31 mouse cellular contexts compared by ENCODE assay signal in the genomic region with DNA sequence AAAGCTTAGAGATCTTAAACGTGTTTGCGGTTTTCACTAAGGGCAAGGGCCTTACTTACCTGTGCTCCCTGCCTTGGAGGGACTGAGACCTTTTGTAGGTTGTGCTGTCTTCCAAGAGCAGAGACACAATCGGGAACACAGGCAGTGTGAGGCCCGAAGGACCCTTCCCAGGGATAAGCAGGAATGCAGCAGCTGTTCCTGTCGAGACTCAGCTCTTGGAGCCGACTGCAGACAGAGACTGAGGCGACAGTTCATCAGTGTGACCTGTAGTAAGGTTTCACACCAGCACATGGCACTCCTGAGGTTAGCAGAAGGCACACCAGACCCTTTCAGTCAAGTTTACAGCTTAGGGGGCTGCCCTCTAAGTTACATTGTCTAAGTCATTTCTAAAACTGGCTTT. TPM values are rescaled to one million over a fixed set of nuclear protein-coding genes. Genes with fewer than 3 reads are reported as not detected.
DNase-seq lines count a peak whose midpoint lies in the region; ATAC-seq and TF ChIP-seq lines count a peak whose summit lies in the region.
"Had no signal": no experiment of that assay in that cellular context is flagged by ENCODE, and none has a peak within 500 bp of the region (broad histone marks: within the 10 kb centered on the region; RNA-seq: fewer than 3 reads in every experiment).

No protein-coding gene starts in this region.

- TF ChIP-seq POLR2A in kidney, adult 2 months (IDR thresholded peaks at IDR 0.05; ENCODE audit: low read depth, low read length): no peak

- H3K27ac ChIP-seq in kidney, adult 2 months (ENCODE audit: insufficient read depth, low read depth, low read length): peak overlapping the region; percentile 25; the same call in 1 of the 2 replicates
- H3K27ac ChIP-seq in kidney, embryonic 16.5 days (ENCODE audit: low read length): peak overlapping the region; percentile 69
- H3K27ac ChIP-seq in midbrain, embryonic 11.5 days (ENCODE audit: low read depth, low read length): no peak overlapping the region
- no peak overlapping the region for H3K27ac ChIP-seq in midbrain, embryonic 13.5 days
- H3K27ac ChIP-seq: embryonic facial prominence, embryonic 12.5 days; embryonic facial prominence, embryonic 15.5 days; forebrain, embryonic 10.5 days; forebrain, embryonic 12.5 days had no signal

- no peak for ATAC-seq in kidney, embryonic 16.5 days (ENCODE audit: low FRiP score, low TSS enrichment)
- ATAC-seq in midbrain, embryonic 11.5 days (ENCODE audit: low FRiP score): no peak
- no peak for ATAC-seq in midbrain, embryonic 13.5 days
- ATAC-seq: forebrain, embryonic 14.5 days; forebrain, embryonic 16.5 days had no signal

- no peak overlapping the region for H3K9ac ChIP-seq in kidney, embryonic 16.5 days (replicated peaks; ENCODE audit: low read length)
- H3K9ac ChIP-seq in midbrain, embryonic 11.5 days (ENCODE audit: low read length): no peak overlapping the region
- no peak overlapping the region for H3K9ac ChIP-seq in midbrain, embryonic 13.5 days (replicated peaks)
- H3K9ac ChIP-seq: embryonic facial prominence, embryonic 12.5 days; embryonic facial prominence, embryonic 15.5 days; forebrain, embryonic 12.5 days had no signal

- peaks cover 34% of the 10 kb centered on the region for H3K36me3 ChIP-seq in kidney, adult 2 months (ENCODE audit: control insufficient read depth, insufficient read depth, low read length)
- H3K36me3 ChIP-seq in kidney, embryonic 16.5 days (ENCODE audit: insufficient read depth, low read length): peaks cover 44% of the 10 kb centered on the region
- H3K36me3 ChIP-seq in midbrain, embryonic 11.5 days (ENCODE audit: control insufficient read depth, insufficient read depth, low read length): peaks cover 14% of the 10 kb centered on the region
- H3K36me3 ChIP-seq in midbrain, embryonic 13.5 days: peaks cover 86% of the 10 kb centered on the region

- peaks cover 11% of the 10 kb centered on the region for H3K4me1 ChIP-seq in kidney, adult 2 months (ENCODE audit: control insufficient read depth, insufficient read depth, low read length)
- no peaks in the 10 kb centered on the region for H3K4me1 ChIP-seq in kidney, embryonic 16.5 days (ENCODE audit: insufficient read depth, low read length)
- no peaks in the 10 kb centered on the region for H3K4me1 ChIP-seq in midbrain, embryonic 11.5 days (ENCODE audit: control insufficient read depth, insufficient read depth, low read length)
- no peaks in the 10 kb centered on the region for H3K4me1 ChIP-seq in midbrain, embryonic 13.5 days (replicated peaks)
- H3K4me1 ChIP-seq: embryonic facial prominence, embryonic 12.5 days; embryonic facial prominence, embryonic 15.5 days; forebrain, embryonic 10.5 days; forebrain, embryonic 12.5 days had no signal

- TF ChIP-seq CTCF in kidney, adult 2 months (conservative IDR thresholded peaks at IDR 0.05; ENCODE audit: insufficient read depth, insufficient read length, low read depth, low read length): no peak

- H3K27me3 ChIP-seq in kidney, adult 2 months (replicated peaks; ENCODE audit: control insufficient read depth, insufficient read depth, low read length): no peaks in the 10 kb centered on the region
- H3K27me3 ChIP-seq in kidney, embryonic 16.5 days (ENCODE audit: insufficient read depth, low read length): no peaks in the 10 kb centered on the region
- no peaks in the 10 kb centered on the region for H3K27me3 ChIP-seq in midbrain, embryonic 11.5 days (ENCODE audit: control insufficient read depth, insufficient read depth, low read length)
- H3K27me3 ChIP-seq in midbrain, embryonic 13.5 days: no peaks in the 10 kb centered on the region
- H3K27me3 ChIP-seq: embryonic facial prominence, embryonic 12.5 days; embryonic facial prominence, embryonic 15.5 days; forebrain, embryonic 12.5 days had no signal

- H3K4me2 ChIP-seq in kidney, embryonic 16.5 days (replicated peaks; ENCODE audit: low read depth, low read length): no peak overlapping the region
- no peak overlapping the region for H3K4me2 ChIP-seq in midbrain, embryonic 11.5 days
- H3K4me2 ChIP-seq in midbrain, embryonic 13.5 days (replicated peaks): no peak overlapping the region
- H3K4me2 ChIP-seq: embryonic facial prominence, embryonic 12.5 days; embryonic facial prominence, embryonic 15.5 days; forebrain, embryonic 12.5 days had no signal

- DNase-seq in heart, adult 11 months: peak; percentile 78
- no peak for DNase-seq in heart, adult 8-10 months (ENCODE audit: low spot score)
- no peak for DNase-seq in kidney, adult 2 months
- no peak for DNase-seq in kidney, adult 8-10 months
- no peak for DNase-seq in kidney, adult 9 months
- DNase-seq in midbrain, embryonic 11.5 days (ENCODE audit: low spot score, missing footprints): peak; percentile 71
- DNase-seq: adrenal gland, adult 2 months; adrenal gland, postnatal 10 days; adrenal gland, postnatal 25 days; cerebellum, adult 11 months; cerebellum, adult 18-20 months; cerebellum, adult 8-10 months; cerebellum, adult 9-11 months; cerebellum, postnatal 14 days; cerebellum, postnatal 36 days; embryo, embryonic 11 days had no signal

- no peak overlapping the region for H3K4me3 ChIP-seq in kidney, adult 2 months (ENCODE audit: insufficient read depth, low read depth, low read length)
- no peak overlapping the region for H3K4me3 ChIP-seq in kidney, embryonic 16.5 days (ENCODE audit: low read length)
- H3K4me3 ChIP-seq in midbrain, embryonic 11.5 days (ENCODE audit: low read depth, low read length): no peak overlapping the region
- no peak overlapping the region for H3K4me3 ChIP-seq in midbrain, embryonic 13.5 days (replicated peaks)
- H3K4me3 ChIP-seq: embryonic facial prominence, embryonic 12.5 days; embryonic facial prominence, embryonic 15.5 days; erythroblast, embryonic 14.5 days; forebrain, embryonic 10.5 days; forebrain, embryonic 12.5 days had no signal

- WGBS in kidney, adult 2 months: 40% methylated on average over 7 of the region's 7 CpGs
- WGBS in kidney, embryonic 16.5 days: 74% methylated on average over 7 of the region's 7 CpGs
- WGBS in midbrain, embryonic 11.5 days: 88% methylated on average over 7 of the region's 7 CpGs
- 86% methylated on average over 7 of the region's 7 CpGs for WGBS in midbrain, embryonic 13.5 days

- no peaks in the 10 kb centered on the region for H3K9me3 ChIP-seq in kidney, embryonic 16.5 days (ENCODE audit: low read length)
- no peaks in the 10 kb centered on the region for H3K9me3 ChIP-seq in midbrain, embryonic 11.5 days (ENCODE audit: control insufficient read depth, low read length)
- no peaks in the 10 kb centered on the region for H3K9me3 ChIP-seq in midbrain, embryonic 13.5 days
- H3K9me3 ChIP-seq: embryonic facial prominence, embryonic 12.5 days; embryonic facial prominence, embryonic 15.5 days; forebrain, embryonic 10.5 days; forebrain, embryonic 12.5 days had no signal

RNA-seq across cellular contexts. Expression of gene E130116L18Rik, which starts 39.3 kb away (rescaled TPM):
- total RNA-seq in heart, adult 8-10 months (2022): not detected
- not detected in 2 replicates for polyA plus RNA-seq in kidney, adult 2 months (2012; rRNA removed)
- not detected in 2 replicates for polyA plus RNA-seq in kidney, embryonic 16.5 days (2015; fragmentation: Nextera tagmentation; extraction: Ambion mirVana)
- polyA plus RNA-seq in midbrain, embryonic 11.5 days (2014; fragmentation: Nextera tagmentation; extraction: Ambion mirVana): not detected in 2 replicates
- polyA plus RNA-seq in midbrain, embryonic 13.5 days (2015; fragmentation: Nextera tagmentation; extraction: Ambion mirVana): not detected in 2 replicates
- total RNA-seq: adrenal gland, adult 2 months; adrenal gland, postnatal 10 days; adrenal gland, postnatal 25 days; adrenal gland, postnatal 4 days; common myeloid progenitor, adult 5-6 weeks; ES-E14; MEL had no signal
- polyA plus RNA-seq: adrenal gland, adult 2 months; brain, embryonic 14.5 days; C2C12; embryonic facial prominence, embryonic 12.5 days; embryonic facial prominence, embryonic 15.5 days; erythroblast, embryonic 14.5 days; forebrain, embryonic 10.5 days; forebrain, embryonic 12.5 days; forebrain, embryonic 14.5 days; forebrain, embryonic 16.5 days had no signal

RNA-seq across cellular contexts. Expression of gene Galnt11, which starts 40.6 kb away (rescaled TPM):
- 10 to 100 TPM; 19.5 to 21.8 (median 19.8) TPM for total RNA-seq in heart, adult 8-10 months (2022)
- 387 and 392 TPM in 2 replicates for polyA plus RNA-seq in kidney, adult 2 months (2012; rRNA removed)
- 107 and 123 TPM in 2 replicates for polyA plus RNA-seq in kidney, embryonic 16.5 days (2015; fragmentation: Nextera tagmentation; extraction: Ambion mirVana)
- polyA plus RNA-seq in midbrain, embryonic 11.5 days (2014; fragmentation: Nextera tagmentation; extraction: Ambion mirVana): 40.3 and 41.3 TPM in 2 replicates
- 42.0 and 42.4 TPM in 2 replicates for polyA plus RNA-seq in midbrain, embryonic 13.5 days (2015; fragmentation: Nextera tagmentation; extraction: Ambion mirVana)

Comparison
In these comparisons a context has a peak if more than half of its experiments do, and no peak if none do; other contexts are left out.
1. DNase-seq: peak in heart, adult 11 months (single experiment) and midbrain, embryonic 11.5 days (single experiment); none in heart, adult 8-10 months (single experiment), kidney, adult 2 months (single experiment), kidney, adult 8-10 months (0 of 2) and kidney, adult 9 months (single experiment).
2. H3K27ac ChIP-seq: peak in kidney, adult 2 months (single experiment) and kidney, embryonic 16.5 days (single experiment); none in midbrain, embryonic 11.5 days (single experiment) and midbrain, embryonic 13.5 days (single experiment).